Mouse (Mus musculus) bone marrow macrophage, adult 2 months (primary cell): ENCODE results near the gene Marcksl1.

ENCODE experiments used
- CTCF ChIP-seq: IDR thresholded peaks from 2 replicates; pipeline ENCODE4 v1.5.1; 2012; ENCODE audit warnings: low read depth, mild to moderate bottlenecking, low read length, moderate library complexity
- POLR2A ChIP-seq: IDR thresholded peaks from 2 replicates; pipeline ENCODE4 v1.6.1; 2012; ENCODE audit warnings: mild to moderate bottlenecking, low read depth, low read length, borderline replicate concordance

DNA sequence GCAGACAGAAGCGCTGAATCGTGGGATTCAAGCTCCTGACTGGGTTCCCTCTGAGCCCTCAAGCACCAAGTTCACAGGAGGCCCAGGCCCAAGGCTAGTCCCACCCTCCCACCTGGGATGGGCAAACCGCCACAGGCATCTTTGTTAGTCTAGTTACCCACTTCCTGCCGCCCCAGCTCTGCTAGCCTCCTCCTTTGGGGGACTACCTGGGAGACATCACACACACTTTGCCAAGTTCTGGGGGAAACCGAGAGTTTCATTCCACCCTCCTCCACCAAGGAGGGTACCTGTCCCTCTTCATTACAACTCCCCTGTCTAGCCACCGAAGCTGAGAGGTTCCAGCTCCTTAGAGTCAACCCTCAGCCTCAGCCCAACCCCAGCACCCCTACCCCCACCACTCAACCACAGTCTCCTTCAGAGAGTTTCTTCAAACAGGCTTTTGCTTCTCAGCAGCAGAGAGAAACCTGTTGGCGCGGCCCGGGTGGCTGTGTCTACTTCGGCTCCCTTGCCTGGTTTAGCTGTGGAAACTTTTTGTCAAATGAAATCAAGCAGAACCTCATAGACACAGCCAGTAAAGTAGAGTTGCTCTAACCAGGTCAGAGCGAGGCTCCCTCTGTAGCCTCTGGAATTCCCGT lies 45.1 kb downstream of the Marcksl1 start:
- TF ChIP-seq CTCF (no peak), POLR2A (no peak)
